Mouse (Mus musculus) cerebellum, adult 2 months (tissue): ENCODE measurements around the gene Slc39a13.

Experiments
- CTCF ChIP-seq: fragments of 200-500 bp; IDR thresholded peaks from 2 replicates; pipeline ENCODE4 v1.5.1; 2011; ENCODE audit warnings: low read depth, mild to moderate bottlenecking, control low read depth, low read length, moderate library complexity, borderline replicate concordance; ENCODE audit not compliant: insufficient read depth
- POLR2A ChIP-seq: fragments of 200-500 bp; IDR thresholded peaks from 2 replicates; pipeline ENCODE4 v1.6.1; 2011; ENCODE audit warnings: low read length, control low read depth, borderline replicate concordance; ENCODE audit not compliant: insufficient read depth

DNA sequence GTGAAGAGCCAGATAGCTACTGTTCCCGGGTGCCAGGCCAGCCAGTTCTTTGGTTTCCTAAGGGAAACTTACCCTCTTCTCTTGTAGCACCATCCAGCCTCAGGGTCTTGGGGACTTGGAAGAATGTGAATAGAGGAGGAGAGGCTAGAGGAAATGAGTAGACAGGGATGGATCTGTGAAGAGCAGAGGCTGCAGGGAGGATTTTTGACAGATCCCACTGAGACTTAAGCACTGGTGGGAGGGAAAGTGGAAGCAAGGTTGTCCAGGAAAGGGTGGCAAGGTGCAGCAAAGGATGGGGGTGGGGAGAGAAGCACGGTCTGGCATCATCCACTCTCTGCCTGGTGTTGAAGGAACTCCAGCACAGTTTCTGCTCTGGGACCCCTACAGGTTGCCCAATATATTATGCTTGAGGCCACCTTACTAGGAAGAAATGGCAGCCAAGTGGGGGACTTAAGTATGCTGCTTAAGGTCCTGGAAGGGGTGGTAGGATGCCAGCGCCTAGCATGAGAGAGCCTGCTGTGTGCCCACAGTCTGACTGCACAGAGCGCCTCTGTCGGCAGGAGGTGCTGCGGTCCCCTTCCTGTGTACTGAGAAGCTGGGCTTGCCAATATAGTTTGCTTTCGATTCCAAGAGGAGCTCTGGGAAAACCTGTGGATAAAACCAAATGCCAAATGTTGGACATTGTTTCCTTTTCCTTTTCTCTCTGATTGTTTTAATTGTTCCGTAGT, 52.0 kb downstream of the Slc39a13 start:
- TF ChIP-seq CTCF (peak; percentile 47), POLR2A (no peak)
